Mouse (Mus musculus): ENCODE results near the gene Hbb-y. TPM values are rescaled to one million over a fixed set of nuclear protein-coding genes. Genes with fewer than 3 reads are reported as not detected.

The Hbb-y gene
- total and polyA plus RNA-seq, 3 experiments = 0.11 TPM; not detected in 2

GRCm38 (mm10) chr7:103826255-103826887 is 26.6 kb downstream of the Hbb-y start:
- H3K4me1 ChIP-seq (ENCODE audit: control insufficient read depth in 1 of 2, insufficient read depth in 2 of 2, low read length in 2 of 2) = peaks cover 6 to 11% of the 10 kb centered on the region in 2 experiments
- no peaks in the 10 kb centered on the region for H3K9me3 ChIP-seq (replicated peaks; ENCODE audit: insufficient read depth, low read length)
- no peaks in the 10 kb centered on the region for H3K27me3 ChIP-seq (ENCODE audit: control insufficient read depth in 1 of 2, insufficient read depth in 2 of 2, low read length in 2 of 2)
- H3K4me3 ChIP-seq (ENCODE audit: control insufficient read depth in 1 of 2, insufficient read depth in 1 of 2, low read depth in 2 of 2, low read length in 2 of 2) = no peak overlapping the region
- no peak for TF ChIP-seq ZNF384 (IDR thresholded peaks at IDR 0.05; ENCODE audit: low read depth, low read length)
- no peak for TF ChIP-seq SMC3 (IDR thresholded peaks at IDR 0.05; ENCODE audit: low read depth, low read length)
- no peak for TF ChIP-seq TBP (IDR thresholded peaks at IDR 0.05; ENCODE audit: low read depth, low read length)
- TF ChIP-seq RAD21 (IDR thresholded peaks at IDR 0.05; ENCODE audit: low read depth, low read length) = no peak
- no peak for TF ChIP-seq MAFK (IDR thresholded peaks at IDR 0.05; ENCODE audit: borderline replicate concordance, low read depth, low read length)
- no peak for TF ChIP-seq MYC (IDR thresholded peaks at IDR 0.05; ENCODE audit: low read depth, low read length)
- no peak for TF ChIP-seq CHD2 (IDR thresholded peaks at IDR 0.05; ENCODE audit: low read length)
- no peak for TF ChIP-seq MYB (IDR thresholded peaks at IDR 0.05; ENCODE audit: low read depth, low read length)
- TF ChIP-seq E2F4 (IDR thresholded peaks at IDR 0.05; ENCODE audit: borderline replicate concordance, low read depth, low read length) = no peak
- TF ChIP-seq JUND (IDR thresholded peaks at IDR 0.05; ENCODE audit: low read depth, low read length) = no peak
- no peak for TF ChIP-seq ELF1 (IDR thresholded peaks at IDR 0.05; ENCODE audit: low read depth, low read length)
- no peak for TF ChIP-seq USF2 (IDR thresholded peaks at IDR 0.05; ENCODE audit: borderline replicate concordance in 1 of 2, insufficient read depth in 1 of 2, low read depth in 1 of 2, low read length in 2 of 2)
- no peak for TF ChIP-seq MAZ (IDR thresholded peaks at IDR 0.05; ENCODE audit: low read depth, low read length)
- no peak for TF ChIP-seq BHLHE40 (IDR thresholded peaks at IDR 0.05; ENCODE audit: borderline replicate concordance, low read depth, low read length)
- peaks cover 0 to 6% of the 10 kb centered on the region in 2 experiments; a peak in 2 of 4 replicates for H3K36me3 ChIP-seq (ENCODE audit: control insufficient read depth in 1 of 2, insufficient read depth in 2 of 2, low read length in 2 of 2)
- DNase-seq (ENCODE audit: low read depth, low spot score) = no peak
- no peak overlapping the region for H3K9ac ChIP-seq (ENCODE audit: control insufficient read depth, low read depth, low read length, poor library complexity, severe bottlenecking)
- H3K79me2 ChIP-seq (ENCODE audit: control insufficient read depth, insufficient read depth, low read length, poor library complexity) = no peaks in the 10 kb centered on the region
- H3K27ac ChIP-seq (ENCODE audit: control insufficient read depth, low read depth, low read length) = no peak overlapping the region

- Histone ChIP-seq H3K4me1 (ENCODE audit: control insufficient read depth in 1 of 2, insufficient read depth in 2 of 2, low read length in 2 of 2) (peaks cover 6 to 11% of the 10 kb centered on the region in 2 experiments), H3K36me3 (ENCODE audit: control insufficient read depth in 1 of 2, insufficient read depth in 2 of 2, low read length in 2 of 2) (peaks cover 0 to 6% of the 10 kb centered on the region in 2 experiments; a peak in 2 of 4 replicates), H3K27ac (ENCODE audit: control insufficient read depth, low read depth, low read length) (no peak overlapping the region), H3K79me2 (ENCODE audit: control insufficient read depth, insufficient read depth, low read length, poor library complexity) (no peaks in the 10 kb centered on the region), H3K9ac (ENCODE audit: control insufficient read depth, low read depth, low read length, poor library complexity, severe bottlenecking) (no peak overlapping the region), H3K4me3 (ENCODE audit: control insufficient read depth in 1 of 2, insufficient read depth in 1 of 2, low read depth in 2 of 2, low read length in 2 of 2) (no peak overlapping the region), H3K9me3 (replicated peaks; ENCODE audit: insufficient read depth, low read length) (no peaks in the 10 kb centered on the region), H3K27me3 (ENCODE audit: control insufficient read depth in 1 of 2, insufficient read depth in 2 of 2, low read length in 2 of 2) (no peaks in the 10 kb centered on the region)
- TF ChIP-seq RCOR1 (IDR thresholded peaks at IDR 0.05; ENCODE audit: low read depth, low read length) = no peak
- TF ChIP-seq EP300 (IDR thresholded peaks at IDR 0.05; ENCODE audit: low read depth in 1 of 2, low read length in 2 of 2) = no peak
- no peak for TF ChIP-seq MEF2A (IDR thresholded peaks at IDR 0.05; ENCODE audit: extremely low read depth, insufficient replicate concordance, low read depth, low read length, poor library complexity, severe bottlenecking)
- TF ChIP-seq ZKSCAN1 (IDR thresholded peaks at IDR 0.05; ENCODE audit: low read depth, low read length) = no peak
- TF ChIP-seq MAX (IDR thresholded peaks at IDR 0.05; ENCODE audit: low read length) = no peak
- TF ChIP-seq RAD21 (IDR thresholded peaks at IDR 0.05; ENCODE audit: low read depth, low read length) = no peak
- no peak for TF ChIP-seq SIN3A (IDR thresholded peaks at IDR 0.05; ENCODE audit: low read length)
- no peak for TF ChIP-seq KAT2A (conservative IDR thresholded peaks at IDR 0.05; ENCODE audit: low read depth, low read length)
- TF ChIP-seq ZNF384 (IDR thresholded peaks at IDR 0.05; ENCODE audit: low read depth, low read length) = no peak
- no peak for TF ChIP-seq TAL1 (IDR thresholded peaks at IDR 0.05; ENCODE audit: low read length)
- no peak for TF ChIP-seq POLR2AphosphoS2 (IDR thresholded peaks at IDR 0.05; ENCODE audit: low read length)
- no peak for TF ChIP-seq SMC3 (IDR thresholded peaks at IDR 0.05; ENCODE audit: low read depth, low read length)
- no peak for TF ChIP-seq ETS1 (IDR thresholded peaks at IDR 0.05; ENCODE audit: low read depth, low read length)
- no peak for TF ChIP-seq MYC (IDR thresholded peaks at IDR 0.05; ENCODE audit: low read depth, low read length)
- TF ChIP-seq POLR2A (IDR thresholded peaks at IDR 0.05; ENCODE audit: control insufficient read depth in 1 of 2, insufficient read depth in 1 of 2, low read depth in 1 of 2, low read length in 2 of 2, poor library complexity in 1 of 2) = no peak
- no peak for TF ChIP-seq MAZ (IDR thresholded peaks at IDR 0.05; ENCODE audit: low read depth, low read length)
- no peak for TF ChIP-seq NELFE (IDR thresholded peaks at IDR 0.05; ENCODE audit: low read depth, low read length)
- no peak for TF ChIP-seq ZMIZ1 (IDR thresholded peaks at IDR 0.05; ENCODE audit: low read depth, low read length)
- no peak for TF ChIP-seq BHLHE40 (IDR thresholded peaks at IDR 0.05; ENCODE audit: borderline replicate concordance, low read depth, low read length)
- DNase-seq (ENCODE audit: low read depth, low spot score) = no peak
Measured at GRCm38 (mm10) chr7:103825536-103826254, 27.3 kb downstream of the Hbb-y start.

Data from MEL (cell line).